Mouse (Mus musculus) spleen, adult 2 months (tissue): ENCODE results near the gene Hrk.

Source experiments
- CTCF ChIP-seq: fragments of 200-500 bp; IDR thresholded peaks from 2 replicates; pipeline ENCODE4 v1.5.1; 2011; ENCODE audit warnings: mild to moderate bottlenecking, inconsistent platforms; ENCODE audit not compliant: insufficient read depth, insufficient read length, insufficient replicate concordance; ENCODE audit errors: extremely low read depth
- POLR2A ChIP-seq: fragments of 200-500 bp; IDR thresholded peaks from 2 replicates; pipeline ENCODE4 v1.6.1; 2011; ENCODE audit warnings: low read depth, low read length, inconsistent platforms

DNA sequence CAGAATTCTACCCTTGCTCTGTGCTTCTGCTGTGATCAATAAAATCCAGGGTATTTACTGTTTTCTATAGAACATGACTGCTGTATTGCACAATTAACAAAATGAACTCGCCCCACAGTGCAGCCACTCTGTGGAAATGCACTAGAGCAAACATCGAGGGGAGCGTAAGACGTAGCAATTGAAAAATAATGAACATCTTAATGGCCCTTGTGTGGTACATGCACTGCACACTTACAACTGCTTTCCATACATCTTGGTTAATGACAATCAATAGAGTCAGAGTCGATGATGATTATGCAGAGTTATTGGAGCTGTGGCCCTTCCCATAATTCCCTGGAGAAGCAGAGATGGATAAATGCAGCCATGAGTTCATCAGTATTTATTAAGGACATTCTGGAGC is 45.5 kb upstream of the Hrk start:
- TF ChIP-seq CTCF, result no peak
- no peak for TF ChIP-seq POLR2A
